8 mouse cellular contexts compared by ENCODE assay signal in the genomic region with DNA sequence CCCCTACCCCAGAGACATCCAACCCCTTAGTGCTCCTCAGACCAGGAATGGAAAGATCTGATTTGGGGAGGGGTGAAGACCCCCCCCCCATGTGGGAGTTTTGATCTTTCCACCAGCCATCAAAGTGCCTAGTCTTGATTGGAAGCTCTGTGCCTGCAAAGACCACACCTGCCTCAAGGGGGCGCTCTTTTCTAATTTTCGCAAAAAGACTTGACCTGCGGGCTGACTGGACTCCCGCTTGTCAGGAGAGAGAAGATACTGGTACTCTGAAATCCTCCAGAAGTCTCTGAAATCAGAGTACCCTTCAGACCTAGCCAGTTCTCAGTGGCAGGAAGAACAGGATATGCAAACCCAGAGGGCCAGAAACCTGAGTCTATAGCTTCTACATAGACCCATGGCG. TPM values are rescaled to one million over a fixed set of nuclear protein-coding genes. Genes with fewer than 3 reads are reported as not detected.
DNase-seq lines count a peak whose midpoint lies in the region; ATAC-seq and TF ChIP-seq lines count a peak whose summit lies in the region.

No protein-coding gene starts in this region.

- 4% methylated on average over 5 of the region's 5 CpGs for WGBS in heart, embryonic 10.5 days
- 6% methylated on average over 5 of the region's 5 CpGs for WGBS in forebrain, embryonic 13.5 days

- peak overlapping the region; percentile 55 for H3K4me2 ChIP-seq in forebrain, embryonic 13.5 days

- no peak overlapping the region for H3K4me3 ChIP-seq in heart, embryonic 10.5 days
- H3K4me3 ChIP-seq in forebrain, embryonic 13.5 days: no peak overlapping the region

- ATAC-seq in forebrain, embryonic 13.5 days: no peak

- TF ChIP-seq CTCF in brain, embryonic 14.5 days (IDR thresholded peaks at IDR 0.05; ENCODE audit: borderline replicate concordance, extremely low read depth, insufficient read depth, insufficient read length): peak; percentile 82

- 0 out of 2 replicates have a peak overlapping the region, but pooled peaks have one; percentile 32 for H3K9ac ChIP-seq in forebrain, embryonic 13.5 days

- no peaks in the 10 kb centered on the region for H3K9me3 ChIP-seq in heart, embryonic 10.5 days
- no peaks in the 10 kb centered on the region for H3K9me3 ChIP-seq in forebrain, embryonic 13.5 days (replicated peaks)

- H3K27me3 ChIP-seq in heart, embryonic 10.5 days (ENCODE audit: insufficient read depth, poor library complexity, severe bottlenecking): peaks cover 100% of the 10 kb centered on the region
- no peaks in the 10 kb centered on the region for H3K27me3 ChIP-seq in forebrain, embryonic 13.5 days

- no peak for TF ChIP-seq POLR2A in brain, embryonic 14.5 days (IDR thresholded peaks at IDR 0.05; ENCODE audit: borderline replicate concordance, extremely low read depth, insufficient read depth, insufficient read length, poor library complexity, severe bottlenecking)

- DNase-seq in heart, adult 8-10 months (ENCODE audit: low spot score): peak; percentile 31
- DNase-seq in heart, embryonic 10.5 days (ENCODE audit: low spot score): no peak
- peak; percentile 24 to 26 for DNase-seq in CD8-positive naive resting alpha-beta T cell, adult 2 months (ENCODE audit: low read depth in 2 of 2, low spot score in 2 of 2)
- DNase-seq in brain, embryonic 14.5 days (ENCODE audit: low read depth): peak; percentile 87
- DNase-seq in kidney, postnatal 10 days: peak; percentile 68
- DNase-seq in mesoderm, embryonic 11.5 days (ENCODE audit: low read depth, low spot score): peak; percentile 71
- DNase-seq in spleen, postnatal 4 days (ENCODE audit: low spot score in 2 of 2): peak; percentile 29 to 79

- H3K36me3 ChIP-seq in heart, embryonic 10.5 days: no peaks in the 10 kb centered on the region
- no peaks in the 10 kb centered on the region for H3K36me3 ChIP-seq in forebrain, embryonic 13.5 days (ENCODE audit: poor library complexity, severe bottlenecking)

- peaks cover 19% of the 10 kb centered on the region for H3K4me1 ChIP-seq in heart, embryonic 10.5 days
- H3K4me1 ChIP-seq in forebrain, embryonic 13.5 days: peaks cover 79% of the 10 kb centered on the region

- no peak overlapping the region for H3K27ac ChIP-seq in heart, embryonic 10.5 days
- peak overlapping the region; percentile 100 for H3K27ac ChIP-seq in forebrain, embryonic 13.5 days

RNA-seq across cellular contexts. Expression of gene Rhcg, which starts 40.8 kb away (rescaled TPM):
- total RNA-seq in heart, adult 8-10 months (2022): not detected
- not detected in 2 replicates for polyA plus RNA-seq in heart, embryonic 10.5 days (2016; fragmentation: Nextera tagmentation; extraction: Ambion mirVana)
- 1.6 and 3.0 TPM in 2 replicates for polyA plus RNA-seq in brain, embryonic 14.5 days (2012; rRNA removed)
- 6.2 and 7.5 TPM in 2 replicates for polyA plus RNA-seq in forebrain, embryonic 13.5 days (2015; fragmentation: Nextera tagmentation; extraction: Ambion mirVana)
